Mouse (Mus musculus): ENCODE measurements around the gene Msrb3. TPM values are rescaled to one million over a fixed set of nuclear protein-coding genes. Genes with fewer than 3 reads are reported as not detected.
A peak's percentile ranks its signal among the peaks of the same experiment; 100 is the strongest.

Msrb3 gene
- polyA plus RNA-seq, 1 experiment from 2014 or later: 12.2 TPM

DNA sequence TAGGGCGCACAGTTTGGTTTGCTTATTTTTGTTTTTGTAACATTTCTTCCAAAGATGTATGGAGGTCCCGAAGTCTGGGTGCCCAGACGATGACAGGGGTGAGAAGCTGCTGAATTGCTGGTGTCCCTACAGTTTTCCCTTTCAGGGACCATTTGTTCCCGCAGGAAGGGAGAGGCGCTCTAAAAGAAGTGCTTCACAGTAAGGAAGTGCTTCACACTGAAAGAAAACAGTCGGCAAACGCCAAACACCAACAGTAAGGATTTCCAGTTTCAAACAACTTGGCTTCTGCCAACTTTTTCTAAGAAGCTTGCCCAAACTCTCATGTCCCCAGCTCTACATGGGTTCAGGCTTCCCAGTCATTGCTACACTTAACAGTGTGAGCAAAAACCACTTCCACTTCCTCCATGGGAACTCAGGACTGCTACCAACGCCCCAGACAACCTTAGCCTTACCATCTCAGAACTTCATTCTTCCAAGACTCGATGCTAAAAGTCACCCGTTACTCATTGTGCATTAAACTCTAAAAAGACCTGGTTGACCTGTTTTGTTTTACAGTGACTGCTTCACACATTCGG, 106.6 kb downstream of the Msrb3 start:
- Histone ChIP-seq H3K4me3 (no peak overlapping the region), H3K9me3 (no peaks in the 10 kb centered on the region), H3K36me3 (peaks cover 18% of the 10 kb centered on the region; the same call in 1 of the 2 replicates), H3K27ac (no peak overlapping the region), H3K4me1 (peaks cover 21% of the 10 kb centered on the region), H3K27me3 (no peaks in the 10 kb centered on the region), H3K4me2 (replicated peaks) (no peak overlapping the region), H3K9ac (no peak overlapping the region)
- ATAC-seq (ENCODE audit: low FRiP score, low read depth): no peak
- 51% methylated on average over 11 of the region's 11 CpGs for WGBS

DNA sequence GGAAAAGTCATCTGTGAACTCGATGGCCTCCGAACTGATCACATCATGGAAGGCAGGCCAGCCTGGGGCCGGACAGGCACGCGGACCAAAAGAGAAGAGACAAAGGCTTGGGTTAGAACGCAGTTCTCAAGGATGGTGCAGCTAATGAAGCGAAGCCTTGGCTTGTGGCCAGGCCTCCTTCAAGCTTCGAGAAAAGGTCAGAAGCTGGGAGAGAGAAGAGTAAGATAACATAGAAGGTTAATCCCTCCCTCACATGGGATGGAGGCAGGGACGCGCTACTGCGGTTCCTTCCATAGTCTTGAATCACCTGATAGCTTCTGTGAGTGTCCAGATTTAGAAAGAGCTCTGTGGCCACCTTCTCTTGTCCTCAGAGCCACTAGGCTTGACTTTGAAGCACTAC, 107.5 kb downstream of the Msrb3 start:
- Histone ChIP-seq H3K27me3 (no peaks in the 10 kb centered on the region), H3K4me2 (replicated peaks) (no peak overlapping the region), H3K9ac (no peak overlapping the region), H3K4me1 (peaks cover 29% of the 10 kb centered on the region), H3K27ac (no peak overlapping the region), H3K9me3 (no peaks in the 10 kb centered on the region), H3K36me3 (peaks cover 18% of the 10 kb centered on the region; the same call in 1 of the 2 replicates), H3K4me3 (no peak overlapping the region)
- ATAC-seq (ENCODE audit: low FRiP score, low read depth): no peak
- 93% methylated on average over 11 of the region's 11 CpGs for WGBS

DNA sequence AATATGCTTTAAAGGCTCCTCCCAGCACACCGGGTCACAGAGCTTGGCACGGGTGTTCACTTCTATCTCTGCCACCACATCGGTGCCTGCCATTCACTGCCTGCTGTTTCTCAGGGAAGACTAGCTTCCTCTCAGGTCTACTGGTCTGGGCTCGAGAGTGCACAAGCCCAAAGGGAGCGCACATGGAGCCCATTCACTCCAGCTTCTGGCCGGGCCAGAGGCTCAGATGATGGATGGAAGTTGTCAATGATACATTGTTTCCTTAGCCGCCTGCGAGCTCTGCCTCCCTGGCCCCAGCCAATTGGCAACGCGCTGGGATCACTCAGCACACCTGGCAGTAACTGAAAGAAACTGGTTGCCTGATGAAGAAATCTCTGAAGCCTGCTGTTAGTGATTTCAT, 111.7 kb downstream of the Msrb3 start:
- H3K36me3 ChIP-seq: peaks cover 18% of the 10 kb centered on the region; the same call in 1 of the 2 replicates
- no peak overlapping the region for H3K4me3 ChIP-seq
- H3K9me3 ChIP-seq: no peaks in the 10 kb centered on the region
- H3K27ac ChIP-seq: peak overlapping the region; percentile 56
- no peaks in the 10 kb centered on the region for H3K27me3 ChIP-seq
- H3K4me2 ChIP-seq (replicated peaks): 0 out of 2 replicates have a peak overlapping the region, but pooled peaks have one; percentile 3
- 21% methylated on average over 10 of the region's 10 CpGs for WGBS
- ATAC-seq (ENCODE audit: low FRiP score, low read depth): peak; percentile 48; the same call in 1 of the 2 replicates
- peaks cover 39% of the 10 kb centered on the region for H3K4me1 ChIP-seq
- H3K9ac ChIP-seq: no peak overlapping the region

DNA sequence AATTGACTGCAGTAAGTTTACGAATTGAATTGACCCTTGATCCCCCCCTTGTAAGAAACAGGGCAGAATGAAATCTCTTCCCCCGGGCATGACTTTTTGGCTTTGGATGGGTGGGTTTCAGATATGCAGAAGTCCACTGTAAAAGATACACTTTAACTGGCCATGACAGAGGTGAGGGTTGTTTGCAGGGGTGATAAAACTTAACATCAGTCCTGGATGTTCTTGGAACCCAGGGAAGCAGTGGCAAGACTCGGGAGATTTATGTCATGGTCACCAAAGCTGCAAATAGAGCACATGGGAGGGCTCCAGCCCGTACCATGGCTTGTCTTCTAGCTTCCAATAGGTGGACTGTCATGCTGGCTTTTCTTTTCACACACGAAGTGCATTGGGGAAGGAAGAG, 114.4 kb downstream of the Msrb3 start:
- 0 out of 2 replicates have a peak, but pooled peaks cover 4% of the 10 kb centered on the region for H3K36me3 ChIP-seq
- H3K4me3 ChIP-seq: no peak overlapping the region
- WGBS: 52% methylated on average over 5 of the region's 5 CpGs
- H3K27ac ChIP-seq: no peak overlapping the region
- no peak overlapping the region for H3K9ac ChIP-seq
- peaks cover 39% of the 10 kb centered on the region for H3K4me1 ChIP-seq
- no peaks in the 10 kb centered on the region for H3K9me3 ChIP-seq
- no peaks in the 10 kb centered on the region for H3K27me3 ChIP-seq
- no peak overlapping the region for H3K4me2 ChIP-seq (replicated peaks)
- ATAC-seq (ENCODE audit: low FRiP score, low read depth): no peak

GRCm38 (mm10) chr10:120783393-120783792, 115.5 kb downstream of the Msrb3 start:
- H3K9me3 ChIP-seq: no peaks in the 10 kb centered on the region; the same call in 1 of the 2 replicates
- H3K4me1 ChIP-seq: peaks cover 39% of the 10 kb centered on the region
- no peak for ATAC-seq (ENCODE audit: low FRiP score, low read depth)
- no peak overlapping the region for H3K4me3 ChIP-seq
- no peak overlapping the region; the same call in 1 of the 2 replicates for H3K4me2 ChIP-seq (replicated peaks)
- H3K36me3 ChIP-seq: 0 out of 2 replicates have a peak, but pooled peaks cover 4% of the 10 kb centered on the region
- 31% methylated on average over 9 of the region's 9 CpGs for WGBS
- H3K9ac ChIP-seq: no peak overlapping the region
- no peaks in the 10 kb centered on the region for H3K27me3 ChIP-seq
- H3K27ac ChIP-seq: no peak overlapping the region; the same call in 1 of the 2 replicates

GRCm38 (mm10) chr10:120777499-120777898, 121.4 kb downstream of the Msrb3 start:
- Histone ChIP-seq H3K4me1 (peaks cover 9% of the 10 kb centered on the region), H3K4me2 (replicated peaks) (no peak overlapping the region), H3K36me3 (0 out of 2 replicates have a peak, but pooled peaks cover 4% of the 10 kb centered on the region), H3K27me3 (no peaks in the 10 kb centered on the region), H3K9ac (no peak overlapping the region), H3K4me3 (no peak overlapping the region), H3K9me3 (peaks cover 7% of the 10 kb centered on the region; the same call in 1 of the 2 replicates), H3K27ac (0 out of 2 replicates have a peak overlapping the region, but pooled peaks have one; percentile 6)
- ATAC-seq (ENCODE audit: low FRiP score, low read depth): no peak
- WGBS: 89% methylated on average over 3 of the region's 3 CpGs

DNA sequence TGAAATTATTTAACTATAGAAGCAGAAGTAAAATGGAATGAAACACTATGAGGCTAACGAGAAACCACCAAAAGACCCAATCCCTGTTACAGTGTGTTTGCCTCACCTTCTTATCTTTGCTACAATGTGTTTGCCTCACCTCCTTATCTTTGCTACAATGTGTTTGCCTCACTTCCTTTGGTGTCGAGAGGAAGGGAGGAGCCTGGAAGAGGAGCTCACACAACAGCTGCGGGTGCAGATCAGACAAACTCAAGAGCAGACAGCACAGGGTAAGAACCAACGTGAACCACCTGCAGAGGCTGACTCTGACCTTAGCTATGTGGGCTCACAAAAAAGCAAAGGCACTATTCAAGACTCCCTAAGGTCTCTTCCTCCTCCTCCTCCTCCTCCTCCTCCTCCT, 123.5 kb downstream of the Msrb3 start:
- 84% methylated on average over 4 of the region's 4 CpGs for WGBS
- no peak overlapping the region for H3K4me3 ChIP-seq
- H3K4me2 ChIP-seq (replicated peaks): no peak overlapping the region
- no peaks in the 10 kb centered on the region for H3K27me3 ChIP-seq
- peaks cover 9% of the 10 kb centered on the region; the same call in 1 of the 2 replicates for H3K4me1 ChIP-seq
- H3K36me3 ChIP-seq: 0 out of 2 replicates have a peak, but pooled peaks cover 4% of the 10 kb centered on the region
- H3K27ac ChIP-seq: no peak overlapping the region
- no peak overlapping the region for H3K9ac ChIP-seq
- no peak for ATAC-seq (ENCODE audit: low FRiP score, low read depth)
- H3K9me3 ChIP-seq: peaks cover 7% of the 10 kb centered on the region; the same call in 1 of the 2 replicates

DNA sequence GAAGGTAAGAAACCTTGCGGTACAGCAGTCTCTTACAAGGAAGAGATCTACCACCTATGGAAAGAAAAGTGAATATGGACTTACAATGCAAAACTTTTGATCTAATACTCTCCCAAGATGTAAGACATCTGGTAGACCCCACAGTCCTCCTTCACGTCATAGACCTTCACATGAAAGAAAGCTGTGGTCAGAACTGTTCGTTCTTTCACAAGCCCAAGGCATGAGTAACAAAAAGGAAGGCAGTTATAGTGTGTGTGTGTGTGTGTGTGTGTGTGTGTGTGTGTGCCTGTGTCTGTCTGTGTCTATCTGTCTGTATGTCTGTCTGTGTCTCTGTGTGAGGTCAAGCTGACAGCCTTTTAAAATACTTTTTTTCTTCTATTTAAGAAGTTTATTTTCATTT, 131.5 kb downstream of the Msrb3 start:
- Histone ChIP-seq H3K9me3 (no peaks in the 10 kb centered on the region; the same call in 1 of the 2 replicates), H3K4me1 (peaks cover 14% of the 10 kb centered on the region), H3K27me3 (no peaks in the 10 kb centered on the region), H3K4me3 (no peak overlapping the region), H3K9ac (no peak overlapping the region), H3K27ac (no peak overlapping the region), H3K4me2 (replicated peaks) (no peak overlapping the region), H3K36me3 (no peaks in the 10 kb centered on the region)
- 95% methylated on average over 3 of the region's 3 CpGs for WGBS
- no peak for ATAC-seq (ENCODE audit: low FRiP score, low read depth)

- Histone ChIP-seq H3K4me3 (no peak overlapping the region), H3K4me2 (replicated peaks) (no peak overlapping the region), H3K9me3 (no peaks in the 10 kb centered on the region; the same call in 1 of the 2 replicates), H3K36me3 (no peaks in the 10 kb centered on the region), H3K4me1 (peaks cover 14% of the 10 kb centered on the region), H3K9ac (no peak overlapping the region), H3K27ac (no peak overlapping the region), H3K27me3 (no peaks in the 10 kb centered on the region)
- ATAC-seq (ENCODE audit: low FRiP score, low read depth): no peak
- 89% methylated on average over 11 of the region's 11 CpGs for WGBS
These were observed 133.5 kb downstream of the Msrb3 start for GRCm38 (mm10) chr10:120765398-120765797.

DNA sequence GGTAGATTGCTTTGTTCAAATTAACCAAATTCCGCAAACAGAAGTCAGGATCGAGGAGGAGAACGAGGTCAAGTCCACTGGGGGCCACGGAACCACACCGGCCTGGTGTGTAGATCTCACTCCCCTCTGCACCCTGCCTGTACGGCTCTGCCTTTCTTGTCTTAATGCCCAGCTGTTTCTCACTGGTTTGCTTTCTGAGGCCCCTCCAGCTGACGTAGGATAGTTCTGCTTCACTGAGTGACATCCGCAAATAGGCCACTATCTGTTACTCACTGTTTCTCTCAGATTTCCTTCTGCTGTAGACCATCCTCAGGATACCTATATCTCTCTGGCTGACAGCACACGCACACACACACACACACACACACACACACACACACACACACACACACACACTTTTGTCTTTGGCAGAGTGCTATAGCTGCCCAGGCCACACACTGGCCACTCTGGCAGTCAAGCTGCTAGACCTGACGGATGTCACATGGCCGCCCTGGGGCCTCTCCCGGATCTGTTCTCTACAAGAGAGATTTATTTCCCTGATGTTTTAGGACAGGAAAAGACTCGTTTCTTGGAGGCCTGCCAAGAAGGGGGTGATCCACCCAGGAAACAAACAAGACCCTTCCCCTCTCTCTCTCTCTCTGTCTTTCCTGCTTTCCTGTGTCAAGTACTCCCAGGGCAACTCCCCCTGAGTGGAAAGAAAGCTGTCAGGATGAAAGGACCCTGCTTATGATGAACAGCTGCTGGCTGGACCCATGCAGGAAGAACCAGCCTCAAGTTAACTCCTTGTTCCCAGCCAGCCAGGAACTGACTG, 135.0 kb downstream of the Msrb3 start:
- ATAC-seq (ENCODE audit: low FRiP score, low read depth): peak; percentile 83
- H3K4me2 ChIP-seq (replicated peaks): no peak overlapping the region
- no peaks in the 10 kb centered on the region; the same call in 1 of the 2 replicates for H3K9me3 ChIP-seq
- no peak overlapping the region for H3K4me3 ChIP-seq
- H3K27ac ChIP-seq: peak overlapping the region; percentile 55; the same call in 1 of the 2 replicates
- no peaks in the 10 kb centered on the region for H3K36me3 ChIP-seq
- no peaks in the 10 kb centered on the region for H3K27me3 ChIP-seq
- WGBS: 40% methylated on average over 13 of the region's 13 CpGs
- no peak overlapping the region for H3K9ac ChIP-seq
- H3K4me1 ChIP-seq: peaks cover 14% of the 10 kb centered on the region

DNA sequence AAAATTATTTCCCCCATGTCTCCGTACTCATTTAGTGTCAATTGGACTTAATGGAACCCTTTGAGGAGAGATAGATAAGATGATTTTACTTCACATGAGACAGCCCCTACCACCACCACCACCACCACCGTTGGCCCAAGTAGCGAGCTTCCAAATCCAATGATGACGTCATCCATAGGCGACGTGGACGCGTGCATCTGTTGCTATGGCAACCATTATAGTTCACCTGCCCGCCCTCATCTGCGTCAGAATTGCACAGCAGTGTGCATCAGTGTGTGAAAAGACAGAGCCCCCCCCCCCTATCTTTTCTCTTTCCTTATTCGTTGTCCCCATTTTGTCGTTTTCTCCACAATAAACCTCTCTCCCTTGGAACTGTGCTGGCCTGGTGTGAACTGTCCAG, 135.9 kb downstream of the Msrb3 start:
- H3K4me3 ChIP-seq: no peak overlapping the region
- peaks cover 14% of the 10 kb centered on the region for H3K4me1 ChIP-seq
- no peaks in the 10 kb centered on the region; the same call in none of the 2 replicates for H3K9me3 ChIP-seq
- H3K36me3 ChIP-seq: no peaks in the 10 kb centered on the region
- H3K9ac ChIP-seq: no peak overlapping the region
- H3K4me2 ChIP-seq (replicated peaks): no peak overlapping the region
- no peak overlapping the region for H3K27ac ChIP-seq
- 91% methylated on average over 12 of the region's 12 CpGs for WGBS
- no peaks in the 10 kb centered on the region for H3K27me3 ChIP-seq
- no peak for ATAC-seq (ENCODE audit: low FRiP score, low read depth)

DNA sequence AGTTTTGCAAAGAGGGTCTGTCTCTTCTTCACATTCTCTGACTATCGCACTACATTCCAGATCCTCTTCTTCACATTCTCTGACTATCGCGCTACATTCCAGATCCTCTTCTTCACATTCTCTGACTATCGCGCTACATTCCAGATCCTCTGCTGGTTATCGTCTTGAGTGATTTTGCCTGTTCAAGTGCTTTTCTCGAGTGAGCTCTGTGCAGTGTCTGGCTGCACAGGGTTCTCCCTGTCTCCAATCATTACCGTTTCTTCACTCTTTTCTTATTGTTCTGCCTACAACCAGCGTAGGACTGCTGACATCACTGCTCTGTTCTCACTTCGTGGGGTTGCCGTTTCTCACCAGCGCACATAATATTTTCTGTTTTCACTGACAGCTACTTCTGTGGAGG, 138.2 kb downstream of the Msrb3 start:
- peaks cover 14% of the 10 kb centered on the region for H3K4me1 ChIP-seq
- ATAC-seq (ENCODE audit: low FRiP score, low read depth): no peak
- 84% methylated on average over 12 of the region's 12 CpGs for WGBS
- no peak overlapping the region for H3K27ac ChIP-seq
- H3K4me3 ChIP-seq: no peak overlapping the region
- H3K36me3 ChIP-seq: no peaks in the 10 kb centered on the region
- no peaks in the 10 kb centered on the region for H3K27me3 ChIP-seq
- H3K4me2 ChIP-seq (replicated peaks): no peak overlapping the region
- H3K9ac ChIP-seq: no peak overlapping the region
- H3K9me3 ChIP-seq: no peaks in the 10 kb centered on the region; the same call in none of the 2 replicates
